Mouse (Mus musculus) midbrain, postnatal 0 days (tissue): ENCODE results near the gene Adh6b. TPM values are rescaled to one million over a fixed set of nuclear protein-coding genes. Genes with fewer than 3 reads are reported as not detected.

Source experiments
- ATAC-seq: fragments of 200-750 bp; cut with Nextera tagmentation; 2 replicates; pipeline ENCODE4 v1.8.0; 2017; ENCODE audit warnings: moderate number of reproducible peaks, mild to moderate bottlenecking, moderate TSS enrichment, moderate library complexity; ENCODE audit not compliant: low FRiP score
- DNase-seq: peaks from one replicate; pipeline ENCODE4 v3.0.0-alpha.2; 2015; ENCODE audit warnings: low spot score
- H3K27ac ChIP-seq: fragments of 300-500 bp; sonication (generic); 2 replicates; pipeline ENCODE4 v1.5.1; 2014; ENCODE audit warnings: low read depth, mild to moderate bottlenecking, low read length, mixed read lengths
- H3K27me3 ChIP-seq: fragments of 300-500 bp; sonication (generic); 2 replicates; pipeline ENCODE4 v1.6.1; 2014; ENCODE audit warnings: low read length, control low read depth, mixed read lengths; ENCODE audit not compliant: insufficient read depth
- H3K36me3 ChIP-seq: fragments of 300-500 bp; sonication (generic); 2 replicates; pipeline ENCODE4 v1.6.1; 2014; ENCODE audit warnings: low read length, control low read depth, mixed read lengths; ENCODE audit not compliant: insufficient read depth
- H3K4me1 ChIP-seq: fragments of 300-500 bp; sonication (generic); 2 replicates; pipeline ENCODE4 v1.6.1; 2014; ENCODE audit warnings: mild to moderate bottlenecking, control low read depth, antibody characterized with exemption, low read length, mixed read lengths; ENCODE audit not compliant: insufficient read depth
- H3K4me2 ChIP-seq: fragments of 300-500 bp; sonication (generic); 2 replicates; pipeline ENCODE4 v1.6.1; 2014; ENCODE audit warnings: low read depth, mild to moderate bottlenecking, low read length, mixed read lengths; ENCODE audit not compliant: poor library complexity, severe bottlenecking
- H3K4me3 ChIP-seq: fragments of 300-500 bp; sonication (generic); 2 replicates; pipeline ENCODE4 v1.5.1; 2014; ENCODE audit warnings: low read depth, mild to moderate bottlenecking, low read length, moderate library complexity
- H3K9ac ChIP-seq: fragments of 300-500 bp; sonication (generic); replicated peaks from 2 replicates; pipeline ENCODE4 v1.6.1; 2014; ENCODE audit warnings: mild to moderate bottlenecking, low read length, moderate library complexity, mixed read lengths; ENCODE audit not compliant: poor library complexity, severe bottlenecking
- H3K9me3 ChIP-seq: fragments of 300-500 bp; sonication (generic); 2 replicates; pipeline ENCODE4 v1.6.1; 2016; ENCODE audit warnings: low read length, control low read depth
- CTCF ChIP-seq: IDR thresholded peaks from 2 replicates; pipeline ENCODE4 v1.5.1; 2016; ENCODE audit warnings: antibody characterized with exemption, mild to moderate bottlenecking
- WGBS: fragments of 180-500 bp; shearing (Covaris S2); extraction: QIAGEN DNeasy Blood & Tissue Kit; methylation state at CpG from one replicate; pipeline ENCODE4 v1.1.7; 2014; 5-methylcytosine and 5-hydroxymethylcytosine counted together
- polyA plus RNA-seq: library from polyadenylated mRNA; unstranded; fragments of >200 nt; fragmentation: Nextera tagmentation; extraction: Ambion mirVana; gene quantifications from 2 replicates; pipeline ENCODE4 v1.2.1, GENCODE M21; 2015
- total RNA-seq: library from RNA; depleted of rRNA; stranded (reverse); fragments of >200 nt; gene quantifications from 2 replicates; pipeline ENCODE4 v1.2.3, GENCODE M21; 2014

Adh6b gene
- total and polyA plus RNA-seq, 2 experiments from 2014 or later, result 0.20 to 0.71 TPM

GRCm38 (mm10) chr3:138325001-138325400 is 16.6 kb upstream of the Adh6b start:
- 96% methylated on average over 17 of the region's 17 CpGs for WGBS
- Histone ChIP-seq H3K4me1 (no peaks in the 10 kb centered on the region), H3K36me3 (no peaks in the 10 kb centered on the region), H3K4me2 (no peak overlapping the region), H3K9ac (no peak overlapping the region), H3K9me3 (no peaks in the 10 kb centered on the region), H3K27ac (no peak overlapping the region), H3K4me3 (no peak overlapping the region), H3K27me3 (no peaks in the 10 kb centered on the region)
- ATAC-seq (no peak), DNase-seq (no peak)
- no peak for TF ChIP-seq CTCF

- H3K4me2 ChIP-seq, result no peak overlapping the region
- no peaks in the 10 kb centered on the region for H3K27me3 ChIP-seq
- H3K36me3 ChIP-seq, result no peaks in the 10 kb centered on the region
- no peak for TF ChIP-seq CTCF
- H3K27ac ChIP-seq, result no peak overlapping the region
- H3K9ac ChIP-seq, result no peak overlapping the region
- no peaks in the 10 kb centered on the region for H3K9me3 ChIP-seq
- H3K4me1 ChIP-seq, result no peaks in the 10 kb centered on the region
- 95% methylated on average over 6 of the region's 6 CpGs for WGBS
- DNase-seq (no peak), ATAC-seq (no peak)
- H3K4me3 ChIP-seq, result no peak overlapping the region
These were observed 16.1 kb upstream of the Adh6b start for GRCm38 (mm10) chr3:138325466-138325865.

- DNase-seq, result no peak
- no peak overlapping the region for H3K4me2 ChIP-seq
- 88% methylated on average over 8 of the region's 8 CpGs for WGBS
These were observed 7.7 kb upstream of the Adh6b start for GRCm38 (mm10) chr3:138333910-138334309.

GRCm38 (mm10) chr3:138334320-138334719 is 7.3 kb upstream of the Adh6b start:
- no peak for TF ChIP-seq CTCF
- DNase-seq, result no peak
- Histone ChIP-seq H3K9ac (no peak overlapping the region), H3K36me3 (no peaks in the 10 kb centered on the region), H3K4me1 (no peaks in the 10 kb centered on the region), H3K4me3 (no peak overlapping the region), H3K27ac (no peak overlapping the region), H3K9me3 (no peaks in the 10 kb centered on the region), H3K27me3 (no peaks in the 10 kb centered on the region), H3K4me2 (no peak overlapping the region)
- WGBS, result 90% methylated on average over 4 of the region's 4 CpGs
- no peak for ATAC-seq

More at GRCm38 (mm10) chr3:138333910-138334309, 7.7 kb upstream of the Adh6b start:
- Histone ChIP-seq H3K4me3 (no peak overlapping the region), H3K9me3 (no peaks in the 10 kb centered on the region), H3K36me3 (no peaks in the 10 kb centered on the region), H3K27me3 (no peaks in the 10 kb centered on the region), H3K9ac (no peak overlapping the region), H3K4me1 (no peaks in the 10 kb centered on the region), H3K27ac (no peak overlapping the region)
- no peak for ATAC-seq
- TF ChIP-seq CTCF, result no peak

- no peak for TF ChIP-seq CTCF
- WGBS, result 88% methylated on average over 1 of the region's 1 CpGs
- no peak overlapping the region for H3K27ac ChIP-seq
- no peaks in the 10 kb centered on the region for H3K36me3 ChIP-seq
- H3K4me3 ChIP-seq, result no peak overlapping the region
- H3K4me2 ChIP-seq, result no peak overlapping the region
- DNase-seq (no peak), ATAC-seq (no peak)
- no peaks in the 10 kb centered on the region for H3K4me1 ChIP-seq
- no peaks in the 10 kb centered on the region for H3K9me3 ChIP-seq
- H3K27me3 ChIP-seq, result no peaks in the 10 kb centered on the region
- H3K9ac ChIP-seq, result no peak overlapping the region
These were observed 6.0 kb upstream of the Adh6b start for GRCm38 (mm10) chr3:138335566-138335965.

GRCm38 (mm10) chr3:138336104-138336754 is 5.3 kb upstream of the Adh6b start:
- H3K27ac ChIP-seq, result no peak overlapping the region
- H3K9me3 ChIP-seq, result no peaks in the 10 kb centered on the region
- no peaks in the 10 kb centered on the region for H3K4me1 ChIP-seq
- WGBS, result 71% methylated on average over 3 of the region's 3 CpGs
- H3K4me3 ChIP-seq, result no peak overlapping the region
- H3K27me3 ChIP-seq, result no peaks in the 10 kb centered on the region
- DNase-seq, result no peak
- H3K36me3 ChIP-seq, result no peaks in the 10 kb centered on the region
- ATAC-seq, result no peak
- H3K9ac ChIP-seq, result no peak overlapping the region
- no peak for TF ChIP-seq CTCF
- no peak overlapping the region for H3K4me2 ChIP-seq
